Mouse (Mus musculus) CD4-positive, CD25-positive, alpha-beta regulatory T cell, adult 2 months (primary cell): ENCODE results near the gene Tmem47.

ENCODE experiments used
- DNase-seq: peaks from one replicate; pipeline ENCODE4 v3.0.0-alpha.2; 2012; ENCODE audit warnings: low read depth, low spot score

Tmem47 gene

DNA sequence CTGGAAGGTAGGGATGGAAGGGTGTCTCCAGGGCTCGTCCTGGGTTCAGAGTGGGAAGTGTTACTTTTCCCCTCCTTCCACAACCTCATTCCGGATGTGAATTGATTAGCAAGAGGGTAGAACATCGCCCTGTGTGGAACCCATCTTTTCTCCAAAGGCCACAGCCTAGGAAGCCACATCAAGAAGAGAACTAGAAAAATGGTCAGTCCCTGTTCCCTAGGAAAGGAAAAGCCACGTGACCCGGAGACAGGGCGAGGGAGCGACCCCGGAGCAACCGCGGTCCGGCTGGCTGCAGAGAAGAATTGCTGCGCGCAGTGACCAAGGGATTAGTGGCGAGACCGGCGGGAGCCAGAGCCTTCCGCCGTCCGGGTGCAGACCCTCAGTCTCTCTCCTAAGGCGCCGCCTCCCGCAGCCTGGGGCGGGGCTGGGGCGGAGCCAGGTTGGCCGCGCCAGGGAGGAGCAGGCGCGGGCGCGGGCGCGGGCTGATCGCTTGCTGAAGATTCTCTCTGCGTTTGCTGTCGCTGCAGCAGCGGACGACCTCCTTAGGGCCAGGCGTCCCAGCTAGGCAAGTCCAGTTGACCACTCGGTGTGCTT, at the start of gene Tmem47:
TSS of gene Tmem47 (plus strand) at position 489 of the 594 bp plus-strand sequence.
- no peak for DNase-seq

DNA sequence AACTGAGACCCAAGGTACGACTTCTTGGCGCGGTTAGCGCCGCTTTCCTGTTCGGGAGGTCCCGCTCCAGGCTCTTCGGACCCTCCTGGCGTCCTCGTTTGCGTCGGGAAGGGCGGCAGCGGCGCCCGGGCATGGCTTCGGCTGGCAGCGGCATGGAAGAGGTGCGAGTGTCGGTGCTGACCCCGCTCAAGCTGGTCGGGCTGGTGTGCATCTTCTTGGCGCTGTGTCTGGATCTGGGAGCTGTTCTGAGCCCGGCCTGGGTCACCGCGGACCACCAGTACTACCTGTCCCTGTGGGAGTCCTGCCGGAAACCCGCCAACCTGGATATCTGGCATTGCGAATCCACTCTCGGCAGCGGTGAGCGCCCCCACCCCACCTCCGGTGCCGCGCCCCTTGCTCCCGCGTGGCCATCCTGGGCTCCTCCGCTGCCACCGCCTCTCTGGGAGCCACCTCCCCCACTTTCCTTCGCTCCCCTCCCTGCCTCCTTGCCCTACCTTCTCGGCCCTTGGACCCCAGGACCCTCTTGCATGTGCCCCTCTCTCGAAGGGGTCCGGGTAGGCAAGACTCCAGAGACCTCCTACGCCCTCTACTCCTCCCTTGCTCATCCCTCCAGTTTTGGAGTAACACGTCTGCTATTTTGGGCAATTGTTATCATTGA, 435 bp downstream of the Tmem47 start:
- no peak for DNase-seq

DNA sequence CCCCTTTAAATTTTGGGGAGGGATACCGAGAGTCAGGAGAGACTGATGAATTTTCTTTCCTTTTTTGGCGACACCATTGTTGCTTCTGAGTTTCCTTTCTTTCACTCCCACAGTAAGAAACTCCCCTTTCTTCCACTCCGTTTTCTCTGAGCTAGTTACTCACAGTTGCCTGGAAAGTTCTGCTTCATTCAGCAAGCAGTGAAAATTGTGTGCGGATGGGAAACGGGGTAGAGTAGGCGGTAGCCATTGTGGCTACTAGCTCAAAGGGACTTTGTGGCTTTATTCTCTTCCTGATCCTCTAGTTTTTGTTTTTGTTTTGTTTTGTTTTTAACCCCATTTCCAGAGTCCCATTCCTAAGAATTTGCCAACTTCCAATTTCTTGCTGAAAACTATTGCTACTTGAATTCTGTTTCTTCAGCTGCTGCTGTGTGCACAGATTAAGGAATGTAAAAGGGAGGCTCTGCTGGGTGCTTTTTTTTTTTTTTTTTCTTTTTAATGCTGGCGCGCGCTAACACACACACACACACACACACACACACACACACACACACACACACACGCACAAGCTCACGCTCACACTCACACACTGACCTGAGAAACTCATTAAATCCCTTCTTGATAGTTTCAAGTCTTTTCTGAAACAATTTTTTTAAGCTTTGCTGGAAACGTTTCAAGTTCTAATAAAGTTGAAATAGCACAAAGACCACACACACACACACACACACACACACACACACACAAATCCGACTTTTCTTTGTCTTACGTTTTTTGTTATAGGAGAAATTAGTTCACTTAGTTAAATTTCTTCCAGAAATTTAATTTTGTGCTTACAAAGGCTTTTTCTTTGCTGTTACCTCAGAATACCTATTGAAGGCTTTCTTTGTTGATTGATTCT, 1.5 kb downstream of the Tmem47 start:
- no peak for DNase-seq

DNA sequence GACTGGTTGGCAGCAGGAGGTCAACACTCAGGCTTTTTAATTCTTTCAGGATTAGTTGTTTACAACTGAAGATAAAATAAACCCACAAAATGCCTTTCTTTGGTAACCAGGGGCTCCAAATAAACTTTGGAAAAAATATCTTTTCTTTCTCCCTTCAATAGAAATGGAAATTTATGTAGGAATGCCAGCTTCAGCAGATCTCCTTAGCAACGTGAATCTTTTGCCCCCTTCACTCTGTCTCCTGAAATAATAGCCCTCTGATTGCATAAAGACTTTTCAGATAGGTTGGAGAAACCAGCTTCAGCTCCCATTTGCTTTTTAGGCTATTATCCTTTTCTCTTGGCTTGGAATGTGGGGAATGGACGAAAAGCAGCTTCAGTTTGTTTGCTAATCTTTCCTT, 2.2 kb downstream of the Tmem47 start:
- no peak for DNase-seq

DNA sequence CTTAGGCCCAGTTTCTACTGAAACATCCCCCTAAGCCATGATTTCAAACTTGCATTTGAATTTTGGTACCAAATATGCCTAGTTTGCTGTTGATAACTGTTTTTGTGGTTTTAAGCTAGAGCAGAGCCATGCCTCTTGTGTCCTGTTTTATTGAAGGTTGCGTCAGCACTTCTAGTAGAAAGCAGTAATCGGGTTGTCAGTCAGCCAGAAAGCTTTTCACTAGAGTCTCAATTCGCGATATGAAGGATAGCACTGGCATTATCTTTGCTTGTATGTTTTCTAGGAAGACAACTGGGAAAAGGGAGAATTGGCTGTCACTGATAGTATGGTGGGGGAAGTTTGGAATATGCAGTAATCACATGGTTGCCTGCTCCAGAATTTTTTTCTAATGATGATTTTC, 3.3 kb downstream of the Tmem47 start:
- no peak for DNase-seq

DNA sequence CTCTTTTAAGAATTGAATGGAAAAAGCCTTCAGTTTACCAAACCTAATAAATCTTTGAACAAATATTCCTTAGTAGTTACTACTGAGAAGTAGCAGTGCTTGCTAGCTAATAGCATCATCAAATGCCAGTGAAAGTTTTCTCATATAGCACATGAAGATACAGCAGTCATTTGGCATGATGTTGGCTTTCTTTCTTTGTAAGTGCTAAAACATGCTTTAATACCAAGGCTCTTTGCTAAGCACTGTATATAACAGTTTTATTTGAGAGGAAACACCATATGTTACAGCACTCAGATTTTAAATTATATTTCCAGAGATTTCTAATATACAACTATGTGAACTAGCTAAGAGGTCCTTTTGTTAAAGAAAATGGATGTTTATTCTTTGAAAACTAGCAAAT, 8.0 kb downstream of the Tmem47 start:
- DNase-seq: no peak

DNA sequence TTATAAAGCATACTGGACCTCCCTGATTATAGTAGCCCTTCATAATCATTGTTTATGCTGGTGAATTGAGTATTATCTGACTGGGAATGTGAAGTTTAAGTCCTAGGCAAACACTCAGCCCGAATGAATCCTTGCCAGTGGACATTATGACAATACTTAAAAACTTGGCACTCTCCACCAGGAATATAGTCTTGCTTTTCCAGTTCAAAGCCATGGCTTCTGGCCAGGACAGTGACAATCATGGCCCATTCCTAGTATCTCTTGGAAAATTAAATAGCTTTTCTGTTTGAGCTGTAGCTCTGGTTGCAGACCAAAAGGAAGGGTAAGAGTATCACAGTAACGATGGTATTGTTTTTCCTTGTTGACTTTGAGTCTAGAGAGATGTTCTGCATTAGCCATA, 10.5 kb downstream of the Tmem47 start:
- no peak for DNase-seq

DNA sequence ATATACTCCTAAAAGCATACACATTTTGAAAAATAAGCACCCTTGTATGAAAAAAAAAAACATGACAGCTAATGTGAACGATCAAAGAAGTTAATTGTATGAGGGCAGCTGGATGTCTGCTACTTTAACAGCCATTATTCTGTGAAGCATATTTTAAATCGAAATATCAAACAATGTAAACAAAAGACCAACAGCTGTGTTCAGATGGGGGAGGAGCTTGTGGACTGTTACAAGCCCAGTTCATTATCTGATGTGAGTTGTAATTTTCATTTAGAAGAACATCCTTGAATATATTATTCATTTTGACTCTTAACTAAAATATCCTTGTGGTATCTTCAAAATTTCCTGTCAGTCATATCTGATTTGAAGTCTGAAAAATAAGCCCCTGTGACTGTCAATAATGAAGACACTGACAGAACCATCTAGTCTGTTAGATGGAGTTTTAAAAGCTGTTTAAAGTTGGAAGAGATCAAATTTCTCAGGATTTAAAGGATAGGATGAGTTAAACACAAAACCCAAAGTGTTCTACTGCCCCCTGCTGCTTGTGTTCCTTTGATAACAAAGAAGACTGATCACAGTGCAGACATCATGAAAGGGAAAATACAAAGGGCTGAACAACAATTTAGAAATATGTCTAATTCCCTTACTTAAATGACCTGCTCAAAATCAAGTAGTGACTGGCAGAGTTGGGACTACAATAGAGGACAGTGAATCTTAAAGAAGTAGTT, 14.7 kb downstream of the Tmem47 start:
- no peak for DNase-seq

DNA sequence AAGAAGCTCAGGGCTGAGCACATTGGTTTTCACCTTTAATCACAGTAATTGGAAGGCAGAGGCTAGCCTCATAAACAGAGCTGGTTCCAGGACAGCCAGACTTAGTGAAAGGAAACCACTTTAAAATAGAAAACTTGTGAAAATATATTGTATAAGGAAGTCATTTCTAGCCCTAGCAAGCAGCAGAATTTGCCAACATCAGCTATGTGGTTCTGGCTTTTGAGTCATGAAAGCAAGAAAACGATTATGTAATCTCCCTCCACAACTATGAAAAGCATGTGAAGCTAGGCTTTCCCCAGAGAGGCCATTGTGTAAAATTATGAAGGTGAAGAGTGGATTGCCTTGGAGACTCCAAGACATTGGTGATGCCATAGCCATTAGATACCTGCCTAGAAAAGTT, 76.9 kb downstream of the Tmem47 start:
- DNase-seq: no peak
